Mouse (Mus musculus): ENCODE data around the gene Ptgfrn.

The Ptgfrn gene

GRCm38 (mm10) chr3:101078344-101078743 lies 31.7 kb downstream of the Ptgfrn start:
- no peak for DNase-seq (ENCODE audit: low read depth, low spot score)

GRCm38 (mm10) chr3:101077710-101078100 lies 32.4 kb downstream of the Ptgfrn start:
- no peak for DNase-seq (ENCODE audit: low read depth, low spot score)

GRCm38 (mm10) chr3:101076966-101077709 lies 32.9 kb downstream of the Ptgfrn start:
- no peak for DNase-seq (ENCODE audit: low read depth, low spot score)

GRCm38 (mm10) chr3:101075866-101076265 lies 34.2 kb downstream of the Ptgfrn start:
- DNase-seq (ENCODE audit: low read depth, low spot score), result no peak

- DNase-seq (ENCODE audit: low read depth, low spot score), result no peak
Observed at GRCm38 (mm10) chr3:101073384-101073783, 36.7 kb downstream of the Ptgfrn start.

- DNase-seq (ENCODE audit: low read depth, low spot score), result no peak
Observed at GRCm38 (mm10) chr3:101072506-101073215, 37.4 kb downstream of the Ptgfrn start.

GRCm38 (mm10) chr3:101071576-101071975 lies 38.5 kb downstream of the Ptgfrn start:
- no peak for DNase-seq (ENCODE audit: low read depth, low spot score)

GRCm38 (mm10) chr3:101070796-101071235 lies 39.3 kb downstream of the Ptgfrn start:
- no peak for DNase-seq (ENCODE audit: low read depth, low spot score)

- no peak for DNase-seq (ENCODE audit: low read depth, low spot score)
Observed at GRCm38 (mm10) chr3:101070230-101070795, 39.8 kb downstream of the Ptgfrn start.

- DNase-seq (ENCODE audit: low read depth, low spot score), result no peak
Observed at GRCm38 (mm10) chr3:101068701-101069100, 41.4 kb downstream of the Ptgfrn start.

- no peak for DNase-seq (ENCODE audit: low read depth, low spot score)
Observed at GRCm38 (mm10) chr3:101066175-101066574, 43.9 kb downstream of the Ptgfrn start.

- DNase-seq (ENCODE audit: low read depth, low spot score), result no peak
Observed at GRCm38 (mm10) chr3:101061865-101062585, 48.1 kb downstream of the Ptgfrn start.

GRCm38 (mm10) chr3:101059214-101059613 lies 50.9 kb downstream of the Ptgfrn start:
- DNase-seq (ENCODE audit: low read depth, low spot score), result no peak

- no peak for DNase-seq (ENCODE audit: low read depth, low spot score)
Observed at GRCm38 (mm10) chr3:101058203-101058602, 51.9 kb downstream of the Ptgfrn start.

GRCm38 (mm10) chr3:101055216-101055615 lies 54.9 kb downstream of the Ptgfrn start:
- no peak for DNase-seq (ENCODE audit: low read depth, low spot score)

GRCm38 (mm10) chr3:101051601-101052000 lies 58.5 kb downstream of the Ptgfrn start:
- no peak for DNase-seq (ENCODE audit: low read depth, low spot score)

- no peak for DNase-seq (ENCODE audit: low read depth, low spot score)
Observed at GRCm38 (mm10) chr3:101049997-101050396, 60.1 kb downstream of the Ptgfrn start.

GRCm38 (mm10) chr3:101048781-101049180 lies 61.3 kb downstream of the Ptgfrn start:
- DNase-seq (ENCODE audit: low read depth, low spot score), result no peak

- DNase-seq (ENCODE audit: low read depth, low spot score), result no peak
Observed at GRCm38 (mm10) chr3:101047586-101048275, 62.3 kb downstream of the Ptgfrn start.

GRCm38 (mm10) chr3:101045431-101045830 lies 64.6 kb downstream of the Ptgfrn start:
- DNase-seq (ENCODE audit: low read depth, low spot score), result no peak

- DNase-seq (ENCODE audit: low read depth, low spot score), result no peak
Observed at GRCm38 (mm10) chr3:101044686-101045085, 65.4 kb downstream of the Ptgfrn start.

Data from retina, adult 2 months (tissue).